Mouse (Mus musculus) C2C12 (cell line): ENCODE measurements around the gene Tdp1.

Source experiments
- CEBPB ChIP-seq: IDR thresholded peaks from one replicate; pipeline ENCODE4 v1.6.1; 2011; ENCODE audit warnings: low read depth, mild to moderate bottlenecking, control low read depth, moderate library complexity
- CTCF ChIP-seq: IDR thresholded peaks from one replicate; pipeline ENCODE4 v1.5.1; 2011; ENCODE audit not compliant: control insufficient read depth, insufficient read depth, insufficient read length
- FOSL1 ChIP-seq: IDR thresholded peaks from one replicate; pipeline ENCODE4 v1.8.0; 2011; ENCODE audit warnings: mild to moderate bottlenecking, low read length; ENCODE audit not compliant: poor library complexity, insufficient read depth, severe bottlenecking
- USF1 ChIP-seq: IDR thresholded peaks from one replicate; pipeline ENCODE4 v1.6.1; 2011; ENCODE audit warnings: low read depth, mild to moderate bottlenecking, control low read depth, moderate library complexity

DNA sequence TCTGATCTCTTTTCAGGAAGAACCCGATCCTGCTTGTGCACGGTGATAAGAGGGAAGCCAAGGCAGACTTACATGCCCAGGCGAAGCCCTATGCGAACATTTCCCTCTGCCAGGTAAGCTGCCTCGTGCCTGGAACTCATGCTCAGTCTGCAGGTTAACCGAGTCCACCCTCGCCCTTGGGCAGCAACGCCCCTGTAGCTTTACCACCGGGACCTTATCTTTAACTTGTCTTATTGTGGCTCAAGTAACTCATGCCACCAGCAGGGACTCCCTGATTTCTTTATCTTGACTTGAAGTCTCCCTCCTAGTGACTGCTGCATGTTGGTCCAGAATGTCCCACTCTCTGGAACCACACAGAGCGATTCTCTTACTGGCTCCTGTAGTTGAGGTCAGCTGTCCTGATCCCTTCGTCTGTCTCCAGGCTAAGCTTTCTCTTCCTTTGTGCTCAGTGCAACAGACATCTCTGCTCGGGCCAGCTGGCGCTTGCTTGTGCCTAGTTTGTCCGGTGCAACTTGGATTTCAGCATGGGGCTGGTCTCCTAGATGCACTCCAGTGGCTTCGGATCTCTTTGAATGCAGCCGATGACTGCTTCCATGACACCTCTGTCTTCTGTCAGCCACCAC lies 14.0 kb downstream of the Tdp1 start:
- no peak for TF ChIP-seq CTCF
- TF ChIP-seq FOSL1, result no peak
- TF ChIP-seq CEBPB, result no peak
- no peak for TF ChIP-seq USF1
